Comparison of ENCODE assay signal across 8 mouse cellular contexts in the genomic region with DNA sequence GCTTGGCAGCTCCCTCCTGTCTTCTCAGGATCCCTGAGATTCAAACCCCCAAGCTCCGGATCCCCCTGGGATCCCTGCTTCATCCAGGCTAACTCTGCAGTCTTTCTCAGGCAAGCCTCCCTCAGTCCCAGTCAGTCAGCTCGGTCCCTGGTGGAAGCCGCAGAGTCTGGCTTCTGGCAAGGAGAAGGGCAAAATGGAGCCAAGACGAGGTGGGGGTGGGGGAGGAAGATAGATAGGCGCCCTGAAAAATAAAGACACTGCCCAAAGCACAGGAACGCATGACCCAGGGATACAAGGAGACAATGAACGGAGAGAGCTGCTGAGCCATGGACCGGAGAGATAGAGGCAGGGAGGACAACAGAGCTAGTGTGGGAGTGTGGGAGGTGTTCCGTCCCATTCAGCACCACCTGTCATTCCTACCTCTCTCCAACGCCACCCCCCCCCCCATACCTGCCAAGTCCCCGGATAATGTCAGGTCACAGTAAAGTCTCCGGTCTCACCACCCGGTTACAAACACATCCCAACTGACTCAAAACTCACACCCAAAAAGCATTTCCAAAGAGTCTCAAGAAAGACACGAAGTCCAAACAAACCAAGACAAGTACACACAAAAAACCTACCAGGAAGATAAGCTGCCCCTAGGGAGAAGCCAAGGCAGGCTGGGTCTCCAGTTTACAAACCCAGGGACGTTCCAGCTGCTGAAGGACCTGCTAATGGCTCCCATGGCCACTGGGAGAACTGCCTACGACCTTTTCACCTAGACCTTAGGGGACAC. TPM values are rescaled to one million over a fixed set of nuclear protein-coding genes. Genes with fewer than 3 reads are reported as not detected.
DNase-seq lines count a peak whose midpoint lies in the region; ATAC-seq and TF ChIP-seq lines count a peak whose summit lies in the region.

No protein-coding gene starts in this region.

- no peaks in the 10 kb centered on the region for H3K9me3 ChIP-seq in hindbrain, embryonic 16.5 days (ENCODE audit: control insufficient read depth, low read length)
- no peaks in the 10 kb centered on the region for H3K9me3 ChIP-seq in midbrain, embryonic 11.5 days (ENCODE audit: control insufficient read depth, low read length)

- peak overlapping the region; percentile 86 for H3K4me2 ChIP-seq in hindbrain, embryonic 16.5 days (ENCODE audit: low read length)
- peak overlapping the region; percentile 93 for H3K4me2 ChIP-seq in midbrain, embryonic 11.5 days

- TF ChIP-seq POLR2A in thymus, adult 2 months (IDR thresholded peaks at IDR 0.05; ENCODE audit: control insufficient read depth, extremely low read depth, insufficient read depth, low read length, poor library complexity) = no peak
- peak; percentile 33 for TF ChIP-seq POLR2A in embryonic fibroblast, embryonic 13.5 days (IDR thresholded peaks at IDR 0.05; ENCODE audit: low read depth, low read length)

- ATAC-seq in hindbrain, embryonic 16.5 days = no peak
- no peak for ATAC-seq in midbrain, embryonic 11.5 days (ENCODE audit: low FRiP score)

- DNase-seq in thymus, adult 2 months = no peak
- DNase-seq in thymus, adult 18-20 months = no peak
- peak; percentile 95 for DNase-seq in midbrain, embryonic 11.5 days (ENCODE audit: low spot score, missing footprints)
- no peak for DNase-seq in testis, postnatal 14 days (ENCODE audit: low spot score)
- no peak for DNase-seq in layer of hippocampus, adult 18-20 months (ENCODE audit: low spot score in 2 of 2)
- DNase-seq in urinary bladder, postnatal 10 days (ENCODE audit: low spot score) = no peak

- H3K9ac ChIP-seq in hindbrain, embryonic 16.5 days (ENCODE audit: low read depth, low read length) = peak overlapping the region; percentile 95
- H3K9ac ChIP-seq in midbrain, embryonic 11.5 days (ENCODE audit: low read length) = peak overlapping the region; percentile 98

- H3K4me3 ChIP-seq in thymus, adult 2 months (ENCODE audit: control insufficient read depth, insufficient read depth, low read length) = peak overlapping the region; percentile 50
- peak overlapping the region; percentile 47 for H3K4me3 ChIP-seq in embryonic fibroblast, embryonic 13.5 days (ENCODE audit: insufficient read depth, low read length)
- peak overlapping the region; percentile 76 for H3K4me3 ChIP-seq in hindbrain, embryonic 16.5 days (ENCODE audit: low read length)
- H3K4me3 ChIP-seq in midbrain, embryonic 11.5 days (ENCODE audit: low read depth, low read length) = peak overlapping the region; percentile 86

- peak overlapping the region; percentile 43; the same call in 1 of the 2 replicates for H3K27ac ChIP-seq in thymus, adult 2 months (ENCODE audit: control insufficient read depth, insufficient read depth, low read length)
- peak overlapping the region; percentile 88 for H3K27ac ChIP-seq in embryonic fibroblast, embryonic 13.5 days (ENCODE audit: insufficient read depth, low read length)
- peak overlapping the region; percentile 99 for H3K27ac ChIP-seq in hindbrain, embryonic 16.5 days (ENCODE audit: low read depth, low read length)
- peak overlapping the region; percentile 100 for H3K27ac ChIP-seq in midbrain, embryonic 11.5 days (ENCODE audit: low read depth, low read length)

- H3K4me1 ChIP-seq in thymus, adult 2 months (replicated peaks; ENCODE audit: control insufficient read depth, insufficient read depth, low read length) = peaks cover 37% of the 10 kb centered on the region
- peaks cover 7% of the 10 kb centered on the region for H3K4me1 ChIP-seq in embryonic fibroblast, embryonic 13.5 days (ENCODE audit: control insufficient read depth, insufficient read depth, low read length)
- peaks cover 55% of the 10 kb centered on the region for H3K4me1 ChIP-seq in hindbrain, embryonic 16.5 days (ENCODE audit: control insufficient read depth, insufficient read depth, low read depth, low read length)
- H3K4me1 ChIP-seq in midbrain, embryonic 11.5 days (ENCODE audit: control insufficient read depth, insufficient read depth, low read length) = peaks cover 42% of the 10 kb centered on the region

- peaks cover 25% of the 10 kb centered on the region; the same call in 1 of the 2 replicates for H3K27me3 ChIP-seq in thymus, adult 2 months (ENCODE audit: control insufficient read depth, insufficient read depth, low read length)
- H3K27me3 ChIP-seq in hindbrain, embryonic 16.5 days (replicated peaks; ENCODE audit: control insufficient read depth, insufficient read depth, low read length) = no peaks in the 10 kb centered on the region
- H3K27me3 ChIP-seq in midbrain, embryonic 11.5 days (ENCODE audit: control insufficient read depth, insufficient read depth, low read length) = no peaks in the 10 kb centered on the region

- H3K36me3 ChIP-seq in thymus, adult 2 months (ENCODE audit: control insufficient read depth, insufficient read depth, low read length) = no peaks in the 10 kb centered on the region
- no peaks in the 10 kb centered on the region for H3K36me3 ChIP-seq in hindbrain, embryonic 16.5 days (ENCODE audit: control insufficient read depth, insufficient read depth, low read length)
- H3K36me3 ChIP-seq in midbrain, embryonic 11.5 days (ENCODE audit: control insufficient read depth, insufficient read depth, low read length) = no peaks in the 10 kb centered on the region

- TF ChIP-seq CTCF in thymus, adult 2 months (IDR thresholded peaks at IDR 0.05; ENCODE audit: borderline replicate concordance, control insufficient read depth, extremely low read depth, insufficient read depth, low read length, poor library complexity) = no peak
- no peak for TF ChIP-seq CTCF in embryonic fibroblast, embryonic 13.5 days (IDR thresholded peaks at IDR 0.05; ENCODE audit: borderline replicate concordance, insufficient read depth, low read length)

- 18% methylated on average over 16 of the region's 16 CpGs for WGBS in thymus, adult 2 months
- WGBS in hindbrain, embryonic 16.5 days = 1% methylated on average over 16 of the region's 16 CpGs
- WGBS in midbrain, embryonic 11.5 days = 1% methylated on average over 16 of the region's 16 CpGs

RNA-seq across cellular contexts. Expression of gene Ddr1, which starts 3.0 kb away (rescaled TPM):
- 33.6 and 43.6 TPM in 2 replicates for polyA plus RNA-seq in thymus, adult 2 months (2012; rRNA removed)
- 42.9 and 46.3 TPM in 2 replicates for polyA plus RNA-seq in embryonic fibroblast, embryonic 13.5 days (2011; ENCODE audit: insufficient read length, low read depth, missing spikeins)
- polyA plus RNA-seq in hindbrain, embryonic 16.5 days (2015; fragmentation: Nextera tagmentation; extraction: Ambion mirVana) = 87.1 and 106 TPM in 2 replicates
- 78.4 and 92.1 TPM in 2 replicates for polyA plus RNA-seq in midbrain, embryonic 11.5 days (2014; fragmentation: Nextera tagmentation; extraction: Ambion mirVana)
- total RNA-seq in layer of hippocampus, adult 18-20 months (2021) = 10 to 100 TPM; 59.0 to 59.7 TPM

RNA-seq across cellular contexts. Expression of gene Gtf2h4, which starts 27.9 kb away (rescaled TPM):
- polyA plus RNA-seq in thymus, adult 2 months (2012; rRNA removed) = 317 and 352 TPM in 2 replicates
- 28.7 and 40.5 TPM in 2 replicates for polyA plus RNA-seq in embryonic fibroblast, embryonic 13.5 days (2011; ENCODE audit: insufficient read length, low read depth, missing spikeins)
- polyA plus RNA-seq in hindbrain, embryonic 16.5 days (2015; fragmentation: Nextera tagmentation; extraction: Ambion mirVana) = 27.8 and 28.1 TPM in 2 replicates
- polyA plus RNA-seq in midbrain, embryonic 11.5 days (2014; fragmentation: Nextera tagmentation; extraction: Ambion mirVana) = 39.3 TPM in 2 replicates
- 10 to 100 TPM; 33.3 to 34.5 TPM for total RNA-seq in layer of hippocampus, adult 18-20 months (2021)

RNA-seq across cellular contexts. Expression of gene Vars2, which starts 34.0 kb away (rescaled TPM):
- polyA plus RNA-seq in thymus, adult 2 months (2012; rRNA removed) = 153 and 171 TPM in 2 replicates
- 12.3 and 14.3 TPM in 2 replicates for polyA plus RNA-seq in embryonic fibroblast, embryonic 13.5 days (2011; ENCODE audit: insufficient read length, low read depth, missing spikeins)
- polyA plus RNA-seq in hindbrain, embryonic 16.5 days (2015; fragmentation: Nextera tagmentation; extraction: Ambion mirVana) = 16.7 and 17.9 TPM in 2 replicates
- 9.8 and 10.5 TPM in 2 replicates for polyA plus RNA-seq in midbrain, embryonic 11.5 days (2014; fragmentation: Nextera tagmentation; extraction: Ambion mirVana)
- 10 to 100 TPM; 35.9 to 37.4 TPM for total RNA-seq in layer of hippocampus, adult 18-20 months (2021)

RNA-seq across cellular contexts. Expression of gene Mucl3, which starts 57.9 kb away (rescaled TPM):
- 0.05 and 0.11 TPM in 2 replicates for polyA plus RNA-seq in thymus, adult 2 months (2012; rRNA removed)
- polyA plus RNA-seq in embryonic fibroblast, embryonic 13.5 days (2011; ENCODE audit: insufficient read length, low read depth, missing spikeins) = 0.18 and 0.19 TPM in 2 replicates
- polyA plus RNA-seq in hindbrain, embryonic 16.5 days (2015; fragmentation: Nextera tagmentation; extraction: Ambion mirVana) = not detected in 2 replicates
- polyA plus RNA-seq in midbrain, embryonic 11.5 days (2014; fragmentation: Nextera tagmentation; extraction: Ambion mirVana) = 0.14 TPM in 1 of 2 replicates, not detected in the other
- not detected for total RNA-seq in layer of hippocampus, adult 18-20 months (2021)

Comparison
In these comparisons a context has a peak if more than half of its experiments do, and no peak if none do; other contexts are left out.
1. H3K27ac ChIP-seq: peak in every context shown above with its lines; median percentile 100 in midbrain, embryonic 11.5 days; 99 in hindbrain, embryonic 16.5 days; 88 in embryonic fibroblast, embryonic 13.5 days; 43 in thymus, adult 2 months.